Mouse (Mus musculus) ZHBTc4 (cell line): ENCODE data around the gene Hpca.

ENCODE experiments used
- DNase-seq: peaks from one replicate; pipeline ENCODE4 v3.0.0-alpha.2; 2011; ENCODE audit warnings: low read depth, low spot score

Gene Hpca

DNA sequence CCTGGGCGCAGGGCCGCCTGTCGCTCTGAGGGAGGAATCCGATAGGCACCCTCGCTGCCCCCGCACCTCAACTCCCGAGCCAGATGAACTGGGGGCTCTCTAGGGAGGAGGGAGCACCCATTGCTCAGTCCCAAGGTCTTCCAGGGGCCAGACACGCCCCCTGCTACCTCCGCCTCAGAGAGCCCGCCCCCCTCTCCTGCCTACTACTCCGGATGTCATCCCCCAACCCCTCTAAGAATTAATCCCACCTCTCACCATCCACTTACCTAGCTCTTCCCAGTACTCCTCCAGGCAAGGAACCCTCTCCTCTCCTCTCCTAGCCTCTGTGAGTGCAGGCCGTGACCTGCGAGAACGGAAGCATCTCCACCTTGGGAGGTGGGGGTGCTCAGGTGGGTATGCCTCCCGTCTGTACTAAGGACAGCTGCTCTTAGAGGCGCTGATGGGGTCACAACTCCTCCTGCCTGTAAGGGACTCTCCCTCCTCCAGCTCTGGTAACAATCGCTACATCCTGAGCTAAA is at the start of gene Hpca:
Gene Hpca, minus strand, starts transcription at position 468 of the 518 bp plus-strand sequence.
- DNase-seq: peak; percentile 33

DNA sequence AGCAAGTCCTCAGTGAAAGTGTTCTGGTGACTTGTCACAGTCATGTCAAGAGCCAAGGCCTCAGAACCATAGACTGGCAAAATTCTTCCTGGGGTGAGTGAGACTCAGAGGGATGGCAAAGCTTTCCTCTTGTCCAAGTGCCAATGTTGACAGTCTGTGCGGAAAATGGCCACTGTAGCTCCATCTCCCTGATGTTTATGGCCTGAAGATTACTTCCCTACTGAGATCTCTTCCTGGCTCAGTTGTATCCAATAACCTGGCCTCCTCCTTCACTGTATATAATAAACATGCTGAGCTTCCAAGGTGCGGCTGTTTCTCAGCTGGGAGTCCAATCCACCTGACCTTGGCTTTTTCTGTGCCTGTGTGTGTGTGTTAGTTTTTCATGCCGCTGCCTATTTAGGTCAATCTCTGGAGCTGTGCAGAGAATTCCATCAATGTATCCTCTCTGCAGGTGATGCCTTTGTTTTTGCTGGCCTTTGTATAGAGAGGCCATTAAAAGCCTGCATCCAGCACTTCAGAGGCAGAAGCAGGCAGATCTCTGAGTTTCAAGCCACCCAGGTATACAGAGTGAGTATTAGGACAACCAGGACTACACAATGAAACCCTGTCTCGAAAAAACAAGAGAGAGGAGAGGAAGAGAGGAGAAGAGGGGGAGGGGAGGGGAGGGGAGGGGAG is 39.9 kb upstream of the Hpca start:
- peak; percentile 90 for DNase-seq

DNA sequence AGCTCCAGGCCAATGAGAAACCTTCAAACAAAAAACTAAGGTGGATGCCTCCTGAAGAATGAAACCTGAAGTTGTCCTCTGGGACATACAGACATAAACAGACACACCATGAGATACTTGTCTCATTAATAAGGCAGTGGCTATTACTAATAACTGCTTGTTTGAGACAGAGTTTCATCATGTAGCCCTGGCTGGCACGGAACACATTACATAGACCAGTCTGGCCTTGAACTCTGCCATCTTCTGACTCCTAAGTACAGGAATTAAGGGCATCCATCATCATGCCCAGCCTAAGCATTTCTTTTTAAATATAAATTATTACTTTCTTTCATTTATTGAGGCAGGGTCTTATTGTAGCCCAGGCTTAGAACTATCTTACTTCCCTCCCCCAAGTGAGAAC is 39.2 kb upstream of the Hpca start:
- DNase-seq: no peak

DNA sequence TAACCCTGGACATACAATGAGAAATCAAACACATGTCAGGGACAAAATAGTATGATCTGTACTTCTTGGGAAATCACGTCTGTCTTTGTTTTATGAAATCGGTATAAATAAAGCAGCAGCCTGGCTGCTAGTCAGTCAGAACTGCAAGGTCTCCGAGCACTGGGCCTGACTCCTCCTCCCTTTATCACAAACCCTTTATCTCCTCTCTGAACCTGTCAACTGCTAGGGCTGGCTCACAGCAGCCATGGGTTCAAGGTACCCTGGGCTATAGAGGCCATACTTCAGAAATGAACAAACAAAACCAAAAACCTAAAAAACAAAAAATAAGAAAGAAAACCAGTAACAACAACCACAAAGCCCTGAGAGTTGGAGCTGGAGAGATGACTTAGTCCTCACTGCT is 36.7 kb upstream of the Hpca start:
- no peak for DNase-seq

DNA sequence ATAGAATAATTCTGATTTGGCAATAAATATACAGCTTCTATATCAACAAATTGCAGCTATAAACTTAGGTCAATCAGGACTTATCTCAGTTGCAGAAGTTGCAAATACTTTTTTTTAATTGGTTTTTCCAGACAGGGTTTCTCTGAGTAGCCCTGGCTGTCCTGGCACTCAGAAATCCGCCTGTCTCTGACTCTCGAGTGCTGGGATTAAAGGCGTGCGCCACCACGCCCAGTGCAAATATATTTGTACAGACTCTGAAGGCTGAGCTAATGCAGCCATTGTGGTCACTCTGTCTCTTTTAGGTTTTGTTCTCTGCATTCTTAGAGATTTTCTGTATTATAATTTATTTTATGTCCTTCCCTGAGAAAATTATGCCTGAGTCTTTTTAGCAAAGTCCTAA is 35.7 kb upstream of the Hpca start:
- no peak for DNase-seq

DNA sequence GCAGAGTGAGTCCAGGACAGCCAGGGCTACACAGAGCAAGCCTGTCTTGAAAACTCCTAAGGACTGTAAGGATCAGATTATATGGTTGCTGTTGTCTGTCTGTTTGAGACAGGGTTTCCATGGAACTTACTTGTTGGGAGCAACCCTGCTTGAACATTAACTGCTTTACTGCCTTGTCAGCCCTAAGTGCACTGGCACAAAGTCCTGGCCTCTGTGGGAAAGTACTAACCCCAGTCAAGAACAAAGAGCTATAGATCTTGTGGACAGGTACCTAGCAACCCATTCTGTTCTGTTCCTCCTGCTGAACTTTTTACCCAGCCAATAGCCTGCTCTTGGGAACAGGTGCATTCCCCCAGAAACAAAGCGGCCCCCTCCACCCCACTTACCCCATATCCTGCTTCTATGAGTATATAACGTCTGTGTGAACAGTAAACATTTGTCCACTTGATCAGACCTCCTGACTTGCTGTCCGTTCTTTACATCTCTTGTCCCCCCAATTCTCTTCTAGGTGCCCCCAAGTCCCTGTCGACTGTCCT is 29.5 kb upstream of the Hpca start:
- DNase-seq: no peak

DNA sequence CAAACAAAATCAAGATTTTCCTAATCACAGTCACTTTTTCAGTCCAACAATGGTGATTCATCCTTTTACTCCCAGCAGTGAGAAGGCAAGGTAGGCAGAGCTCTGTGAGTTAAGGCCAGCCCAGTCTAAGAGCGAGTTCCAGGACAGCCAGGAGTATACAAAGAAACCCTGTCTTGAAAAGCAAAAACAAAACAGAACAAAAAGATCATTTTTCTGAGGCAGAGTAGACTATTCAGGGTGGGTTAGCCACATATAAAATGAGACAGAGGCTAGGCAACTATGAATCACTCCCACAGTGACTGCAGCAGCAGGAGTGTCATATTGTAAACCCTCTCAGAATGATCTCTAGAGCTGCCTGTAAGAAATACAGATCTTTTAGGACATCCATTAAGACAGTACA is 27.5 kb upstream of the Hpca start:
- no peak for DNase-seq

DNA sequence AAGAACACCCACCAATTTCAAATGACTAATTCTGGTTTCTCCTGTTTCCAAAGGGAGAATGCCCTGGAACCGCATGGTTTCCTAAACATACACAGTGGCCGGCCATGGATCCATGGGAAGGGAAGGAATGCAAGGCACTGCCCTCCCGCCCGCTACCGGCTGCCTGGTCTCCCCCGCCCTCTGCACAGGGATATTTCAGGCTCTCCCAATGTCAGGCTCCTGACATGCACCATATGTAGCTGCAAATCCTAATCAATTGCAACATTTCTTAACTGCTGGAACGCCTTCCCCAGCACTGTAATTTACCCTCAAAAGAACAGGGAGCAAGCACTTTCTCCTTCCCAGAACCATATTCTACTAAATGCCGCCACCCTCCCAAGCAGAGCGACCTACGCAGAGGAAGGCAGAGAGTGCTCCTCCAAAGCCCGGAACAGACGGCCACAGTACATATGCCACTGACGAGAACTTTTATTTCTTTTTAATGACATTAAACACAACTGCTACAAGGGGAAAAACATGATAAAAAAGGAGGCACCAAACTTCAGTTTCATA is 25.8 kb upstream of the Hpca start:
- no peak for DNase-seq

DNA sequence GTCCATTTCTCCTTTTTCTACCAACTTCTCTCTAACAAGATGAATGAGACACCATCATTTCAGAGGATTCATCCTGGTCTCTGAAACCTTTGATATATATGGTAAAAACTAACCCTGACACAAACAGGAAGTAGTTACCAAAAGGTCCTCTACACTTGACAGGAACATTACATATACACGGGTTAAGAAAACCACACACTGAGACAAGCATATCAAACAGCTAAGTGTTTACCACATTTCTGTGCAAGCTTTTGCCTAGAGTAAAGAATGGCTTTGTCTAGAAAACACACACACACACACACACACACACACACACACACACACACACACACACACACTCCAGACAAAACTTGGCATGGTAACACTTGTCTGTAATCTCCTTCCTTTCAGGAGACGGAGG is 24.6 kb upstream of the Hpca start:
- DNase-seq: no peak

DNA sequence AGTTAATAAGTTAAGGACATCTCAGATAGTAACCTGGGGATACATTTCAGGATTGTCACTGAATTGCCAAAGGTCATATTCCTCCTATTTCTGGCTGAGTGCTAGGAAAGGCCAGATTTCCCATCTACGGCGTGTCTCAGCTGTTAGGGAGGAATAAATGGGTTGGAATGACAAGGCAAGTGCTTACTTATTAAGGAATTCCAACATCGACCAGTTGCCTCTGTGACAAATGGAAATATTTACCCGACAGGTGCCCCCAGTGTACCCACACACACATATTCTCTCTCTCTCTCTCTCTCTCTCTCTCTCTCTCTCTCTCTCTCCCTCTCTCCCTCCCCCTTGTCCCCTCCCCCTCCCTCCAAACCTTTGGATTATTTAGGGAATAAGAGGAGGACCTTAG is 24.1 kb upstream of the Hpca start:
- DNase-seq: no peak

DNA sequence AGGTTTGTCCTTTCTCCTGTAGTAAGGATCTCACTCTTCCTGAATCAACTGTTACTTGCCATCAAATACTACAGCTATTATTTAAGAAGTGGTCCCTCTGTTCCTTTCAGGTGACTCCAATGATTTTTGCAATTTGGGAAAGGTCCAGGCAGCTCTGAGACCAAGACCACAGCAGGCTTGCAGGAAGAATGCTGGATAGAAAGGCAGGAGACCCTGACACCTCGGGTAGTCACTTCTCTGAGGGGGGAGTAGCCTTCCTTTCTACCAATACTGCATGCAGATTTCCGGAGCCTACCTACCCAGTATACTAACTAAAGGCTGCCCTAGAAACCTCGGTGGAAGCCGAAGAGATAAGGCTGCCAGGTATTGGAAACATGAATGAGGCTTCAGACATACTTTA is 23.6 kb upstream of the Hpca start:
- no peak for DNase-seq

DNA sequence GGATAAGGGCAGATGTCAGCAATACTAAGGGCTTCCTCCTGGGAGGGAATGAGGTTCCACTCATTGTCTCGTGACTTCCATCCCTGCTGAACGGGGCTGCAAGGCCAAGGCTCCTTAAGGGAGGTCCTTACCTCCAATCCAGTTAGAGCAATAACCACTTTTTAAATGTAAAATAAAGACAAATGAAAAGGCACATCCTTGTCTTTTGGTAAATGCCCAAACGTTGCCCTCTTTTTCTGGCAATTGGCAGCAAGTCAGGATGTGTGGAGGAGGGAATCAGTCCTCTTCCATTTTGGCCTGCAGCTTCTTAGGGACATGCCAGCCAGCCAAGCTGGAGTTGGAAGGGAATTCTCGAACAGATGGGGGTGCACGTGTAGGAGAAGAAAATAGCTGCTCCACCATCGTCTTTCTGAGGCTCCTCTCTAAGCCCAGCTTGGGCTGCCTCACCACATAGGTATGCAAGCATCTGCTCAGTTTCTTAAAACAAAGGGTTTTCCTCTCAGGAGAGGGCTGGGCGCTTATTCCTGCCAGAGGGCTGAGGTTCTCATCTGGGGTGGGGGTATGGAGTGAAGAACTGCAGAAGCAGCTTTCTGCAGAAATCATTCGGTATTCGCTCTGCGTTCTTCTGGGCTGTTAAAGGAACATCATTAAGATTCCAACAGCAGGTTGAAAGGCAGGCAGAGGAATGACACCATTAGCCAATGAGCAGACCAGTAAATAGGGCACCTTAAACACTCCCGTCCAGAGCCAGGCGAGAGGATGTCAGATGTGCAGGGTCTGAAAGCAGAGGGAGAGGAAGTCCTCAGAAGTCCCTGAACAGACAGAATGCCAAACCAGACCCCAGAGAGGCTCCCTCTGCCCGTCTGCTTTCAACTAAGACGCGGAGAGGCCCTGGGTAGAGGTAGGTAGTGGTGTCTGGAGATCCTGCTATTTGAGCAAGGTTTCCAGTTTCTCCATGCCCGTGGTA is 22.8 kb upstream of the Hpca start:
- peak; percentile 38 for DNase-seq

DNA sequence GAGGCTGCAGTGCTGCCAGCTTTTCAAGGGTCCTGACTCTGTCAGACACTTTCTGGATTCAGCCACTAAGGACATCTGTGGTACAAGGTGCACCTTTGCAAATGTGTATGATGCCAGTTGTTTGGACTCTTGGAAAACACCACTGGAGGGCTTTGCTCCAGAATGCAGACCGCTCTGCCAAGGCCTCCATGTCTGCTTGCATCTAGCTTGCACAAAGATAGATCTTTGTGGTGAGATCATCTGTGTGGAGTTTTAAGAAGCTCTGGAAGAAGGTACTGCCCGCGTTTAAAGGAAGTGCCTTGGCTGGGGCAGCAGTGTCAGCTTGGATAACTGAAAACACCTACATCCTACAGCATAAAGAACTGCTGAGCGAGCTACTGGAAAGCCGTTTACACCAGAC is 21.7 kb upstream of the Hpca start:
- no peak for DNase-seq

DNA sequence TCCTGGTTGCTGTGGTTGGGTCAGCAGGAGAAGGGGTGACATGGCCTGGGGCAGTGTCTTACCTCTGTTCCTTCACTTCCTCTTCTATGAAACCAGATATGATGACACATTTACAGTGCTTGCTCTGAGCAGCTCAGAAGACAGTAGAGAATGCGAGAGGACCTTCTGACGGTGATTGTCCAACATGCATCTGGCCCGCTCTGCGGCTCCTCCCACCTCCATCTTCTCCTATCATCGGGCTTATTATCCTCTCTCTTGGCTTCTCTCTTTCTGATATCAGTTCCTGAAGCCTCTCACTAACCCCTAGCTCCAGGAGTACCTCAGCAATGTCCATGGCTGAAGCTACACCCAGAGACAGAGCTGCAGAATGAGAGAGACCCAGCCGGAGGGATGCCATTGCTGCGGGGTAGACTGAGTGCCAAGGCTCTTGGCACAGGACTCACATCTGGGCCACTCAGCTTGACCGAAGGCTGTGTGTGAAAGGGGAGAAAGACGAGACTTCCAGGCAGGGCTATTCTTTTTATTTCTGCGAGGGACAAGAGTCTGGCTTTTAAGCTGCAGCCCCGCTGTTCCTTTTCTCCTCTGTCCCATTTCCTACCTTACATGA is 20.7 kb upstream of the Hpca start:
- no peak for DNase-seq

DNA sequence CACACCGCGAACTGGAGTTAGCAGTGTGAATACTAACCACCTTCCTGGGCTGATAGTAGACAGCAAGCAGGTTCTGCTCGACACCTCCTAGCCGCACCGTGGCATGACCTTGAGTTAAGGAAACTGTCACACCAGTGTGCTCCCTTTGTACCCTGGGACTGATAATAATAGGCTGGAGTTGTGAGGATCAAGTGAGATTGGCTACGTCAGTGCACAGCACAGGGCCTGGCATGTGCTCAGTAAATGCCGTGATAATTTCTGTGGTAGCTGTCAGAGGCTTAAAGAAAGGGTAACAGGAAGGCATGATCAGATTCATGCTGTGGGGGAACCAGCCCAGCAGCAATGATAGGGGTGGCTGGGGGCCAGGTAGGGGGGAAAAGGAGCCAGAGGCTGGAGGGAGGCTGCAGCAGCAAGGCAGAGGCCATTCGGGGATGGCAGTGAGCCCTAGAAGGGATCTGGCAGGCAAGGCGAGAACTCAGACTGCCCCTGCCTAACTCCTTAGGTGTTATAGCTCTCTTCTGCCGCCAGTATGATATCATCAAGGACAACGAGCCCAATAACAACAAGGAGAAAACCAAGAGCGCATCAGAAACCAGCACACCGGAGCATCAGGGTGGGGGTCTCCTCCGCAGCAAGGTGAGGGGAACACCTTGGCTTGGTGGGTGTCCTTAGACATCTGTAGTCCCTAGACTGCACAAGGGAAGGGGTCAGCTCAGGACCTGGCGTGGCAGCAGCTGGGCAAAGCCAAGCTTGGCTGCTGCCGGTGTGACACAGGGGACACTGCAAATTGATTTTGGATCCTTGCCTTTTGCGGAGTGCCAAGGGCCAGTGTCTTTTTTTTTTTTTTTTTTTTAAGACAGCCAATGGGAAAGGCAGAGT is 20.0 kb upstream of the Hpca start:
- DNase-seq: no peak

DNA sequence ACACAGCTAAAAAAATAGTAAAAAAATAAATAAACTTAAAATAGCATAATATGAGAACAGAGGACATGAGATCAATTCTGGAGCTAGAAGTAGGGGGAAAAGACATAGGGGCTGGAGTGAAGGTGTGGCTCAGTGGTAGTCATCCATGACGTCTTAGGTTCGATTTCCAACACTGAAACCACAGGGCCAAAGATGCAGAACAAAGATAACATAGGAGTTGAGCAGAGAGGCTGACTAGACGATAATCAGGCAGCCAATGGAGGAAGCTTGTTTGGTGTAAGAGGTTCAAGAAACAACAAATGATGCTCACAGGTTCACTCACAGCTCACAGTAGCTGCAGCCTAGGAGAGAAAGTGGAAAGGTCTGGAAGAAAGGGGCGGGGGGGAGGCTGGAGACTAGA is 19.0 kb upstream of the Hpca start:
- DNase-seq: no peak

DNA sequence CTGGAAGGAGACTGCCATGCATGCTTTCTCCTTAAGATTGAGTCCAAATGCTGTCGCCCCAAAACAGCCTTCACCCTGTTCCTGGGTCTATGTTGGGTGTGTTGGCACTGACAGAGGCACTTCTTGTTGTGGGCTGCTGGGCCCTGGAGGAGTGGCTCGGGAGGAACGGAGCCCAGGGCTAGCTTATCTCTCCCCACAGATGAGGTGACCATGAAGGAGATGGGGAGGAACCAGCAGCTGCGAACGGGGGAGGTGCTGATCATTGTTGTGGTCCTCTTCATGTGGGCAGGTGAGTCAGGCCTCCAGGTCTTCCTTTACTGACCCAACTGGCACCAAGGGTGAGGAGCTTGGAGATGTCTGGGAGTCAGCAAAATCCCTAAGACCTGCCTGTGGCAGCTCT is 17.8 kb upstream of the Hpca start:
- DNase-seq: no peak

DNA sequence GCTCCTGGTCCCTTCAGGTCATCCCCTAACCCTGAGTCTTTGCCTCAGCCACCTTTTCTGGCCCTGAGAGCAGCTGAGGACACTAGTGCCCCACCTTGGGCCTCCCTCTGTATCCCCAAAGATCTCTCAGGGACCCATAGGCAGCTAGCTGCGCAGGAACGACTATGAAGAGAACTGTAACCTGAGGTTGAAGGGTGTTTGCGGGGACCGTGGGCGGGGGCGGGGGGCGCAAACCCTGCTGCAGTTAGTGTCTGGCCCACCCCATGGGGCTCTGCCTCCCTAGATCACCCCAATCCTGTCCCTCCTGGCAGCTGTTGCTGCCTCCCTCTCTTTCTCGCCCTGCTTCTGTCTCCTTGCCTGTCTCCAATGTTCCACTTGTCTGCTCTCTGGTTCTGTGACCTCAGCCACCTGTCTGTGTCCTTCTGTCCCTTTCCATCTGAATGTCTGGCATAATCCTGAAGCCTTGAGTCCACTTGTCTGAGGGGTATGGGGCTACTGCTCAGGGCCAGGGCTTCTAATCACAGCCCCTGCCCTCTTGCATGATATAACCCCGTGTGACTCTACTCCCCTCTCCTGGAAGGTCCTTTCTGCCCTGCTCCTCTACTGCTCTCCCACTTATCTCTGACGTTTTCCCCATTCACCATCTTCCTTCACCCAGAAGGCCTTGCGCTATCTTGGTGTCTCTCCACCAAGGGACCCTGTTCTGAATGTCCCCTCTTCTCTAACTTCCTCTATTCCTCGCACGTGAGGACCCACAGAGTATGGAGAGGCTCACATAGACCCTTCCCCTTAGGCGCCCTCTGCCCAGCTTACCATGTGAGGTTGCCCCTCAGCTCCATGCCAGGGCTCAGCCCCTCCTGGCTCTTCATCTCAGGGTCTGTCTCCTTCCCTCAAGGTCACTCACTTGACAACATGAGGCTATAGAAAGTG is 15.8 kb upstream of the Hpca start:
- DNase-seq: no peak

DNA sequence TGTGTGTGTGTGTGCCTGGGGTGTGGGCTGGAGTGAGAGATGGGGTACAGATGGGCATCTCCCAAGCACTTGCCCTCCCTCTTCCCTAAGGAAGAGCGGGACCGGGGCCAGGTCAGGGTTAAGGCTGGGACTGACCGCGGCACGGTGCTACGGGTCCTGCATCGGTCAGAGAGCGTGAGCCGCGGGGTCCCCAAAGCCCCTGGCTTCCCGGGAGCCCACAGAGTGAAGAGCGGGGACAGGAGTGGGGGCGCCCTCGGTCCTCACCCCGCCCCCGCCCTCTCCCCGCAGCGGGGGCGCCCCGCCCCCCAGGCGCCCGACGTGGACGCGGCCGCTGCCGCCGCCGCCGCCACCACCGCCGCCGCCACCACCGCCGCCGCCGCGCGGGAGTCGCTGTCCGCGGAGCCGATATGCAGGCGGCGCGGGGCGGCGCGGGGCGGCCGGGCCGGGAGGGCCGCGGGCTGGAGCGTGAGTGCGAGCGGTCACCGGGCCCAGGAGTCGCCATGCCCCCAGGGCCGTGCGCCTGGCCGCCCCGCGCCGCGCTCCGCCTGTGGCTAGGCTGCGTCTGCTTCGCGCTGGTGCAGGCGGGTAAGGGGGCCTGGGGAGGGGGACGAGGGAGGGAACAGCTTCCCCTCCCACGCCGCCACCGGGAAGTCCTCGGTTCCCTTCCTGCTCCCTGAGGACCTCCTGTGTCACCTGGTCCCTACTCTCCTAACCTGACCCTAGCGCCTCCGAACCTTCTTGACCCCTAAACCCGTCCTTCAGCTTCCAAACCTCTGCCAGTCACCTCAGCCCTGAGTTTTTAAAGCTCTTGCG is 14.9 kb upstream of the Hpca start, which contains the start of gene Fndc5:
Gene Fndc5, plus strand, starts transcription at position 421 of the 813 bp plus-strand sequence.
- DNase-seq: peak; percentile 31
